Mouse (Mus musculus): ENCODE data around the gene Serpinh1.
"Not testable (repeated sequence)": the region's sequence is repeated elsewhere in the genome, so short reads cannot be mapped to it uniquely, and the experiment has no call there.

Gene Serpinh1

DNA sequence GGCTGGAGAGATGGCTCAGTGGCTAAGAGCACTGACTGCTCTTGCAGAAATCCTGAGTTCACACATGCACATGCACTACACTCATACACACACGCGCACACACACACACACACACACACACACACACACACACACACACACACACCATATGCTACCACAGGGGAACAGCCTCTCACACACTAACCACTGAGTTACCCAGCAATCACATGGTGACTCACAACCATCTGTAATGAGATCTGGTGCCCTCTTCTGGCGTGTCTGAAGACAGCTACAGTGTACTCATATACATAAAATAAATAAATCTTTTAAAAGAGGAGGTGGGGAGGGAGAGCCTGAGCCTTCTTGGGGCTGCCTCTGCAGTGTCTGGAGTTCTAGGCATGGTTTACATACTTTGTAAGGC is 21.3 kb upstream of the Serpinh1 start:
- not testable (repeated sequence) for DNase-seq (ENCODE audit: low read depth, low spot score)

- no peak for DNase-seq (ENCODE audit: low read depth, low spot score)
Observed at GRCm38 (mm10) chr7:99366716-99367115, 13.7 kb upstream of the Serpinh1 start.

- no peak for DNase-seq (ENCODE audit: low read depth, low spot score)
Observed at GRCm38 (mm10) chr7:99365069-99365468, 12.0 kb upstream of the Serpinh1 start.

DNA sequence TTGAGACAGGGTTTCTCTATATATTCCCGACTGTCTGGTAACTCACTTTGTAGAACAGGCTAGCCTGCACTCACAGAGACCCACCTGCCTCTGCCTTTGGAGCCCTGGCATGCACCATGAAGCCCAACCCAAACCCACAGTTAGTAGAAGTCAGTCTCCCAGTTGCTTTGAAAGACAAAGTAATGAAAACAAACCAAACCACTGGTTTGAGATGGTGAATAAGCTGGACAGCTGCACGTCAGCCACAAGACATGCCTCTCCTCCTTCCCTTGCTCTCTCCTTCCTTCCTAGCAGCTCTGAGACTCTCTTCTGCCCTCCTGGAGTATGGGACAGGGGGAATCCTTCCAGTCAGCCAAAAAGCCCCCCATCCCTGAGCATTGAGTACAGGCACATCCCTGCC is 9.1 kb upstream of the Serpinh1 start:
- DNase-seq (ENCODE audit: low read depth, low spot score), result no peak

DNA sequence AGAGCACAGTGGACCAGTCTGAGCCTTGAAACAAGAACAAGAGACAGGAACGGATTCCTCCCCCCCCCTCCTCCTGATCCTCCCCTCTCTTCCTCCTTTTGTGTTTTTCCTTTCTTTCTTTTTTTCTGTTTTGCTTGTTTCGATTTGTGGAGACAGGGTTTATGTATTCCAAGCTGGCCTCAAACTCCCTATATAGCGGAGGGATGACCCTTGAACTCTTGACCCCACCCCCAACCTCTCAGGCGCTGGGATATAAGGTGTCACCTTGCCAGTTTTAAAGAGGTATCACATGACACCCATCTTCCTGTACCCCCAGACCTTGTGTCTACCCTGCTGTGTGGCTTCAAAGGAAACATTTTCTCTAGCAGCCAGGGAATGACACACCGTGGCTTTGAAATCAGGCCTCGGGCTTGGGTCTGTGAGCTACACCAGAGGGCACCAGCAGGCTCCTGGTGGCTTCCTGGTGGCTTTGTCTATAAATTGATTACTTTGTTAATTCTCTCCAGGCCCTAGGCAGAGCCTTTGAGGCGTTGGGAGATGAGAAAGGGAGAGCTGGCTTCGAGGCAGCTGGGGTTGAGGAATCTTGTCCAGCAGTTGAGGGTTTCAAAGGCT is 7.9 kb upstream of the Serpinh1 start:
- DNase-seq (ENCODE audit: low read depth, low spot score), result no peak

- DNase-seq (ENCODE audit: low read depth, low spot score), result peak; percentile 74
Observed at GRCm38 (mm10) chr7:99360021-99360802, 7.2 kb upstream of the Serpinh1 start.

DNA sequence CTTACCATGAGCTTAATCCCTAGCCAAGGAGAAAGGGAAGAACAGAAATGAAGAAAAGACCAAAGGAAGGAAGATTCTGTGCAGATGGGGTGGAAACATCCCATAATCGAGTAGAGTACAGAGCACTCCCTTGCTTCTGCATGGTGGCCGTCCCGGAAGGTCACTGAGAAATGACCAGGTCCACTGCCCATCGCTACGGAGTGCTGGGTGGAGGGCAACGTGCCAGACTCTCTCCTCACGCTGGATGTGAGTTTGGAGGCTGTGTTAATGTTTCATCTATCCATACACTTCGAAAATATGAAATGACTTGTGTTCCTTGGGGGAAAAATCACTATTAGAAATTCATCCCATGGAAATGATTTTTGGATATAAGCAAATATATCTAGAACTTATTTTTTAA is 5.3 kb upstream of the Serpinh1 start:
- DNase-seq (ENCODE audit: low read depth, low spot score), result no peak

GRCm38 (mm10) chr7:99357201-99357600 is 4.2 kb upstream of the Serpinh1 start:
- no peak for DNase-seq (ENCODE audit: low read depth, low spot score)

DNA sequence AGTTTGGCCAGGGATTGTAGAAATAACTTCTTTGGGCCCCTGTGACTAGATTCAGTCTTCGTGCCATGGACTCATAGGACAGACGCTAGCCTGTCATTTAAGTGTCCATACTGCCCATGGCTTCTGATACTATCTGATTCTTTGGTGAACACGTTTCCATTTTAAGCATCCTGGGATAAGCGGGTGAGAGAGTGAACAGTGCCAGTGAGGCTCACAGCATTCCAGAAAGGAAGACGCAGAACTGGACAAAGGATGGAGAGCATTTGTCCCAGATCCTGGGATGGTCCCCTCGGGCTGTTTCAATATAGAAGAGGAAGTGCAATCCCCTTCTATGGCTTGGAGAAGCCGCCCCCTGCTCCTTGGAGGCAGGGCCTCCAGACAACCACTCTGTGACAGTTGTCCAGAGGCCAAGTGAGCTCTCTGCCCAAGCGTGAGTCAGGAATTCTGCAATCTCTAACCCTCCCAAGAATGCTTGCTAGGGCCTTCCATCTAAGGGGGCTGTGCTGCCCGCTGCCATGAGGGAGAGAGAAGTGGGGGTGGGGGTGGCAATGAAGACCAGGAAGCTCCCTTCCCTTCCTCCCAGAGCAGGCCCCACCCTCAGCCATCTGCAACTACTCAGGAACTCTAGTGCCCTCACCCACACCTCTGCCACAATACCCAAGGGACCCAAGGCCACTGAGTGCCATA is 3.3 kb upstream of the Serpinh1 start:
- DNase-seq (ENCODE audit: low read depth, low spot score), result no peak

DNA sequence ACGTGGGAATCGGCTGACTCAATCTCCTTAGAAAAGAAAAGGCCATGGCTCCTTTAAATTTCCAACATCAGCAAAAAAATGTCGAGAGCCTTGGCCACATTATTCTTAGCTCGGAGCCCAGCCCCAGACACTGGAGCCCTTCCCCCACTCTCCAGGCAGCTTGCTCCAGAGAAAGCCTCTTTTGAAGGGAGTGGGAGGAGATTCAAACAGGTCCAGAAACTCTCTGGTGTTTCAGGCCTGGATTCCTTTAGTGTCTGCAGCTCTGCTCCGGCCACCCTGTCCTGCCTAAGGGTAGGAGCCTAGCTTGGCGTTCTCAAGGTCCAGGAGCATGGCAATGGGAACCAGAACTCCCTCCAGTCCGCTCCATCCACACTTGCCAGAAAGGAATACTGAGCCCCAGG is 2.7 kb upstream of the Serpinh1 start:
- no peak for DNase-seq (ENCODE audit: low read depth, low spot score)

DNA sequence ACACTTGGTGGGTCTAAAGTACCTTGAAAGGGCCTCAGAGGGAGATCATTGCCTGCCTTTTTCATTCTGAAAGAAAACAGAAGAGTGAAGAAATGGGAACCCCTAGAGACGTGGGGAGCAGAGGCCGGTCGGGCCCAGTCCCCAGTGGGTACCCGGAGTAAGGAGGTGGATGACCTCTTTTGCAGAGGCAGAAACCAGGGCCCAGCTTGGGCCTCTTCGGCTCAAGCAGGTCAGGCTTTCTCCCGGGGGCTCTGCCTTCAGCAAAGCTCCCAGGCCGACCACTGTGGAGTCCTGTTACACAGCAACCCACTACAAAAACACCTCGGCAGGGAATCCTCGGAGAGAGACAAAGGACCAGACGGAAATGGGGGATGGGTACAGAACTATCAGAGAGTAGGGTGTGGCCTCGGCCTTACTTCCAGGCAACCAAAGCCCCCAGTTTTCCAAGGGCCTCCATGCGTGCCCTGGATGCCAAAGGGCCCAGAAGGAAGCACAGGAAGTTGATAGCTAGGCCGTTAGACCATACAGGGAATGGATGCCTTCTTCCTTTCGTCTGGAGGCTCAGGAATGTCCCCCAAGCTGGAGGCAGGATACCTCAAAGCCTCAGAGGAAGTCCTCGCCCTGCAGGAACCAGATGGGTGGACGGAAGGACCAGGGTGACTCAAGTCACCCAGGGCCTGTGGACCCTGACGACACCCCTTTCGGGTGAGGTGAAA is 1.1 kb downstream of the Serpinh1 start:
- no peak for DNase-seq (ENCODE audit: low read depth, low spot score)

DNA sequence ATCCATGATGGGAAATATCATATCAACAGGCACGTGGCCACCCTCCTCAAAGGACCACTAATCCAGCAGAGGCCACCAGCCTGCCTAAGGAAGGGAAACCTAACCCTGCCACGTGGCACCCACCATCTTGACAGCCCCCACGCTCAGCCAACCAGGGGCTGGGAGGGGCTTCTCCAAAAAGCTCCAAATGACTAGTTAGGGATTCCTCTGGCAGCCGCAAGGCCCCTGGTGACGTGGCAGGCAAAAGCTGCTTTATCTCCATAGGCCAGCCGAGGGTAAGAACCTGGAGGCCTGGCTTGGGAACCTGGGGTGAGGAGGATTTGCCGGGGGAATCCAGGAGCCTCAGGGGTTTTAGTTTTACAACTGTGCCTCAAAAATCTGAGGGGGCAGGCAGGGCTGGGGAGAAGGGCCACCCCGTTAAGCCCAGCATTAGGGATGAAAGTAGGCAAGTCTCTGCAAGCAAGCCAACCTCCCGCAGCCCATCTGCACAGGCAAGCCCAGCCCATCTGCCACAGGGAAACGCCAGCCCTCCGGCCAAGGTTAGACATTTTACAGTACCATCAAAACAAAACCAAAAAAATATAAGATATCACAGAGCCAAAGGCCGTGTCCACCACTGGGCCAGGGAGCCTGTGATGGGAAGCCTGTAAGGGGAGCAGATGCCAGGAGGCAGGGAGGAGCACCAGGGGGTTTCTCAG is 1.8 kb downstream of the Serpinh1 start:
- no peak for DNase-seq (ENCODE audit: low read depth, low spot score)

DNA sequence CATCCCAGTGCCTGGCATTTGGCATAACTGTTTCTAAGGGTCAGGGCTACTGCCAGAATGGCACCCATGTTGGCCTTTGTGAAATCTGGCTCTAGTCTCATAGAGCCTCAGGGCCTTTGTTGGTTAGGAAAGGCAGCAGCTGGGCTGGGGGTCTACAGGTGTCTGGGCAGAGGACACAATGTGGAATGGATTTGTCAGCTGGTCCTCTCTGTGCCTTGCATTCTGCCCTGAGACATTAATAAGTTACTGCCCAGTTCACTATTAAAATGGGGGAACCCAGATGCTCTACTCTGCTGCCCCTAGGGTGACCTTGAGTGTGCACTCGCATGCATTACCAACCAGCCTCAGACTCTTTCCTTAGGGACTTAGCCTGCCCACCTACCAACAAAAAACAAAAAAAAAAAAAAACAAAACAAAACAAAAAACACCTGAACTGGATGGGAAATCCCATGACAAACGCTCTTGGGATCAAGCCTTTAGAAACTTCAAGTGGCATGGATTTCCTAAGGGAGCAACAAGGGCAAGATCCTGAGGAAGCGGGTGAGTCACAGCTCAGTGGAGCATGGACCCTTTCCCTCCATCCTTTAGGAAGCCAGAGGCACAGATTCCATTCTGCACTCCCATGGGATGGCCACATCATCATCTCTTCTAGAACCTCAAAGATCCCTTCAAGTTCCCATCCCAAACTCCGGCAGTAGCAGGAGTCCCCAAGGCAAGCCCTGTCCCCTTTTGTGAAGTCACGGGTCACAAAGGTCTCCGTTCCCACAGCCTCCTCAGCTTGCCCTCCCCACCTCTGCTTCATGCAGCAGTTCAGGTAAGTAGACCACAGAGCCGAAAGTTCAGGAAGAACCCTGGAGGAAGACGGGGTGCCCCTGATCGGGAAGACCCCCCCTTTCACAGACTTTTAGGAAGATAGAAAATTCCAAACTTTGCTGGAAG is 3.0 kb downstream of the Serpinh1 start:
- DNase-seq (ENCODE audit: low read depth, low spot score), result no peak

- DNase-seq (ENCODE audit: low read depth, low spot score), result no peak
Observed at GRCm38 (mm10) chr7:99348883-99349282, 4.2 kb downstream of the Serpinh1 start.

DNA sequence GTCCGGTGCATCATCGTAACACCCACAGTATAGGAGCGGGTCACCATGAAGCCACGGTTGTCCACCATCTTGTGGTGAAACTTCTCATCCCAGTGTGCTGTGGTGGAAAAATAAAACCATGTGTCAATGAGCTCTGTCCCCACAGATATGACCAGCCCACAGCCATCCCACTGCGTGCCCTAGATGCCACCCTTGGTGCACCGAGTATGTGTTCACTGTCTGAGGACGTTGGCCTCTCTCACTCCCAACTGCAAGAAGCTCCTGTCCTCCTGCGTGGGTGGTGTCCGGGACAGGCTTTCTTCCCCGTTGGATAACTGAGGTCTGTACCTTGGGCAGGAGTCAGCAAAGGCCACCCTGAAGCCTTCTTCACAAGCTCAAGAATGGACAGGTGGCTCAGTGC is 5.8 kb downstream of the Serpinh1 start:
- no peak for DNase-seq (ENCODE audit: low read depth, low spot score)

- DNase-seq (ENCODE audit: low read depth, low spot score), result no peak
Observed at GRCm38 (mm10) chr7:99343577-99343976, 9.5 kb downstream of the Serpinh1 start.

GRCm38 (mm10) chr7:99340736-99341135 is 12.3 kb downstream of the Serpinh1 start:
- no peak for DNase-seq (ENCODE audit: low read depth, low spot score)

GRCm38 (mm10) chr7:99332774-99333480 is 20.1 kb downstream of the Serpinh1 start:
- no peak for DNase-seq (ENCODE audit: low read depth, low spot score)

DNA sequence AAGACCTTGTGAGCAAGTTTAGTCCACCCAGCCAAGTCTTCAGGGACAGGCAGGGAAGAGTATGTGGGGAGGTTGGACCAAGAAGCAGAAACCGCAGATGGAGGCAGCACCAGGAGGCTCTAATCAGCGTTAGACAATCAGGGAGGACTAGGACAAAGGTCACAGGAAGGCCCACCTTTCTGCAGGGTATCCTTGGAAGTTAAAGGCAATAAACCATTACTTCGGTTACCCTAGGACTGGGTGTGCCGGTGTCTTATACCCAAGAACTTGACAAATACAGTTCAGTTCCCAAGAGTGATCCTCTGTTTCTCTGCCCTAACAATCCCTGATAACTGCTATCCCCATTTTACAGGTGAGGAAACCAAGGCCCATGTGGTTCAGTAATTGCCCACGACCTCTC is 23.0 kb downstream of the Serpinh1 start:
- no peak for DNase-seq (ENCODE audit: low read depth, low spot score)

- DNase-seq (ENCODE audit: low read depth, low spot score), result no peak
Observed at GRCm38 (mm10) chr7:99328847-99329246, 24.2 kb downstream of the Serpinh1 start.
